Mouse (Mus musculus): ENCODE data around the gene Jade2.

The Jade2 gene

GRCm38 (mm10) chr11:51857818-51858527, 520 bp upstream of the Jade2 start:
- peak; percentile 76 to 80 for DNase-seq (ENCODE audit: low spot score in 2 of 2)

GRCm38 (mm10) chr11:51856616-51857080, 805 bp downstream of the Jade2 start:
- peak; percentile 63 to 68 for DNase-seq (ENCODE audit: low spot score in 2 of 2)

- DNase-seq (ENCODE audit: low spot score in 2 of 2) = peak; percentile 73 to 78
These were observed 1.4 kb downstream of the Jade2 start for GRCm38 (mm10) chr11:51855818-51856615.

GRCm38 (mm10) chr11:51854981-51855817, 2.3 kb downstream of the Jade2 start:
- peak; percentile 78 to 82 for DNase-seq (ENCODE audit: low spot score in 2 of 2)

- no peak for DNase-seq (ENCODE audit: low spot score in 2 of 2)
These were observed 4.9 kb downstream of the Jade2 start for GRCm38 (mm10) chr11:51852595-51852994.

GRCm38 (mm10) chr11:51852091-51852521, 5.3 kb downstream of the Jade2 start:
- DNase-seq (ENCODE audit: low spot score in 2 of 2) = no peak

GRCm38 (mm10) chr11:51850741-51851330, 6.6 kb downstream of the Jade2 start:
- no peak for DNase-seq (ENCODE audit: low spot score in 2 of 2)

- DNase-seq (ENCODE audit: low spot score in 2 of 2) = no peak
These were observed 9.1 kb downstream of the Jade2 start for GRCm38 (mm10) chr11:51848324-51848723.

GRCm38 (mm10) chr11:51847902-51848301, 9.6 kb downstream of the Jade2 start:
- no peak for DNase-seq (ENCODE audit: low spot score in 2 of 2)

GRCm38 (mm10) chr11:51845981-51846883, 11.2 kb downstream of the Jade2 start:
- DNase-seq (ENCODE audit: low spot score in 2 of 2) = no peak

GRCm38 (mm10) chr11:51844529-51845098, 12.8 kb downstream of the Jade2 start:
- no peak for DNase-seq (ENCODE audit: low spot score in 2 of 2)

- DNase-seq (ENCODE audit: low spot score in 2 of 2) = no peak
These were observed 13.6 kb downstream of the Jade2 start for GRCm38 (mm10) chr11:51843898-51844297.

GRCm38 (mm10) chr11:51843168-51843567, 14.3 kb downstream of the Jade2 start:
- no peak for DNase-seq (ENCODE audit: low spot score in 2 of 2)

GRCm38 (mm10) chr11:51841149-51841548, 16.3 kb downstream of the Jade2 start:
- no peak for DNase-seq (ENCODE audit: low spot score in 2 of 2)

- no peak for DNase-seq (ENCODE audit: low spot score in 2 of 2)
These were observed 16.8 kb downstream of the Jade2 start for GRCm38 (mm10) chr11:51840657-51841056.

GRCm38 (mm10) chr11:51839973-51840372, 17.5 kb downstream of the Jade2 start:
- DNase-seq (ENCODE audit: low spot score in 2 of 2) = no peak

GRCm38 (mm10) chr11:51839106-51839505, 18.3 kb downstream of the Jade2 start:
- no peak for DNase-seq (ENCODE audit: low spot score in 2 of 2)

GRCm38 (mm10) chr11:51837164-51838153, 20.0 kb downstream of the Jade2 start:
- no peak for DNase-seq (ENCODE audit: low spot score in 2 of 2)

- no peak for DNase-seq (ENCODE audit: low spot score in 2 of 2)
These were observed 20.9 kb downstream of the Jade2 start for GRCm38 (mm10) chr11:51836506-51836905.
